Mouse (Mus musculus) liver, embryonic 14.5 days (tissue): Measurements from ENCODE around the gene Ccdc96. TPM values are rescaled to one million over a fixed set of nuclear protein-coding genes. Genes with fewer than 3 reads are reported as not detected.

Source experiments
- ATAC-seq: fragments of 200-750 bp; cut with Nextera tagmentation; 2 replicates; pipeline ENCODE4 v1.8.0; 2017; ENCODE audit warnings: moderate number of reproducible peaks, mild to moderate bottlenecking, moderate library complexity; ENCODE audit not compliant: insufficient read depth
- DNase-seq, 3 experiments: peaks; one replicate each; pipeline ENCODE4 v3.0.0-alpha.2; 2012 to 2013; ENCODE audit warnings: low read depth in 3 of 3, low spot score in 3 of 3
- H3K27ac ChIP-seq: fragments of 300-500 bp; sonication (generic); 2 replicates; pipeline ENCODE4 v1.5.1; 2014; ENCODE audit warnings: moderate library complexity, mild to moderate bottlenecking, control low read depth, inconsistent platforms
- H3K27me3 ChIP-seq: fragments of 300-500 bp; sonication (generic); 2 replicates; pipeline ENCODE4 v1.6.1; 2014; ENCODE audit warnings: mild to moderate bottlenecking, low read length, moderate library complexity; ENCODE audit not compliant: control insufficient read depth, insufficient read depth
- H3K36me3 ChIP-seq: fragments of 300-500 bp; sonication (generic); replicated peaks from 2 replicates; pipeline ENCODE4 v1.6.1; 2014; ENCODE audit warnings: low read depth; ENCODE audit not compliant: control insufficient read depth, insufficient read depth
- H3K4me1 ChIP-seq, 2 experiments: fragments of 200-500 bp in 1 of 2; fragments of 300-500 bp in 1 of 2; sonication (generic) in 1 of 2; replicated peaks; 2 replicates each; pipeline ENCODE4 v1.6.1; 2012 to 2014; ENCODE audit warnings: antibody characterized with exemption in 1 of 2, inconsistent platforms in 1 of 2, low read length in 1 of 2; ENCODE audit not compliant: control insufficient read depth in 2 of 2, insufficient read depth in 2 of 2
- H3K4me2 ChIP-seq: fragments of 300-500 bp; sonication (generic); 2 replicates; pipeline ENCODE4 v1.6.1; 2014; ENCODE audit warnings: low read depth, mild to moderate bottlenecking, control low read depth, moderate library complexity
- H3K4me3 ChIP-seq, 2 experiments: fragments of 200-500 bp in 1 of 2; fragments of 300-500 bp in 1 of 2; sonication (generic) in 1 of 2; 2 replicates each; pipeline ENCODE4 v1.5.1; 2012 to 2014; ENCODE audit warnings: low read depth in 2 of 2, low read length in 2 of 2, mild to moderate bottlenecking in 2 of 2, control low read depth in 1 of 2, inconsistent platforms in 1 of 2, moderate library complexity in 1 of 2; ENCODE audit not compliant: insufficient read depth in 1 of 2
- H3K9ac ChIP-seq: fragments of 300-500 bp; sonication (generic); replicated peaks from 2 replicates; pipeline ENCODE4 v1.6.1; 2014; ENCODE audit warnings: mild to moderate bottlenecking, control low read depth, moderate library complexity
- H3K9me3 ChIP-seq: fragments of 300-500 bp; sonication (generic); 2 replicates; pipeline ENCODE4 v1.6.1; 2016; ENCODE audit warnings: low read length, mixed read lengths; ENCODE audit not compliant: control insufficient read depth
- CTCF ChIP-seq: IDR thresholded peaks from 2 replicates; pipeline ENCODE4 v1.5.1; 2016; ENCODE audit warnings: antibody characterized with exemption, low read depth, control low read depth
- EP300 ChIP-seq: IDR thresholded peaks from 2 replicates; pipeline ENCODE4 v1.6.1; 2016; ENCODE audit warnings: antibody characterized with exemption, low read depth
- WGBS: fragments of 180-500 bp; shearing (Covaris S2); extraction: QIAGEN DNeasy Blood & Tissue Kit; methylation state at CpG from one replicate; pipeline ENCODE4 v1.1.7; 2014; ENCODE audit not compliant: insufficient replicate concordance; 5-methylcytosine and 5-hydroxymethylcytosine counted together
- polyA plus RNA-seq, 2 experiments: library from polyadenylated mRNA; depleted of rRNA in 1 of 2; stranded (reverse) in 1 of 2; unstranded in 1 of 2; fragments of >200 nt; fragmentation: Nextera tagmentation in 1 of 2; extraction: Ambion mirVana in 1 of 2; gene quantifications; 2 replicates each; pipeline versions ENCODE4 v1.2.1 to v1.2.3; 2012 to 2014

Ccdc96 gene
- polyA plus RNA-seq, 2 experiments = 0.11 to 0.18 TPM

- Histone ChIP-seq H3K9ac (no peak overlapping the region), H3K4me3 (no peak overlapping the region), H3K4me1 (0 out of 4 replicates have a peak, but pooled peaks cover 0 to under 1% of the 10 kb centered on the region in 2 experiments), H3K9me3 (no peaks in the 10 kb centered on the region), H3K27ac (no peak overlapping the region), H3K27me3 (peaks cover 5% of the 10 kb centered on the region), H3K36me3 (no peaks in the 10 kb centered on the region), H3K4me2 (no peak overlapping the region)
- WGBS = 19% methylated on average over 9 of the region's 9 CpGs
- no peak for ATAC-seq
- TF ChIP-seq EP300 = no peak
- TF ChIP-seq CTCF = no peak
- no peak for DNase-seq
These were observed 38.1 kb upstream of the Ccdc96 start for GRCm38 (mm10) chr5:36446166-36446890.

GRCm38 (mm10) chr5:36447872-36448271 lies 36.5 kb upstream of the Ccdc96 start:
- DNase-seq (no peak), ATAC-seq (no peak)
- 75% methylated on average over 12 of the region's 12 CpGs for WGBS
- Histone ChIP-seq H3K9me3 (no peaks in the 10 kb centered on the region), H3K27me3 (peaks cover 5% of the 10 kb centered on the region), H3K36me3 (no peaks in the 10 kb centered on the region), H3K4me2 (no peak overlapping the region), H3K27ac (no peak overlapping the region), H3K4me3 (no peak overlapping the region), H3K4me1 (0 out of 4 replicates have a peak, but pooled peaks cover 0 to 2% of the 10 kb centered on the region in 2 experiments), H3K9ac (no peak overlapping the region)
- TF ChIP-seq CTCF (no peak), EP300 (no peak)

GRCm38 (mm10) chr5:36449710-36450358 lies 34.6 kb upstream of the Ccdc96 start:
- H3K27ac ChIP-seq = no peak overlapping the region
- no peaks in the 10 kb centered on the region for H3K9me3 ChIP-seq
- H3K27me3 ChIP-seq = peaks cover 5% of the 10 kb centered on the region
- no peak overlapping the region for H3K4me2 ChIP-seq
- WGBS = 51% methylated on average over 6 of the region's 6 CpGs
- TF ChIP-seq CTCF (no peak), EP300 (no peak)
- H3K4me3 ChIP-seq = no peak overlapping the region
- no peaks in the 10 kb centered on the region for H3K36me3 ChIP-seq
- no peak for ATAC-seq
- no peak overlapping the region for H3K9ac ChIP-seq
- no peak for DNase-seq
- 0 out of 4 replicates have a peak, but pooled peaks cover 0 to 2% of the 10 kb centered on the region in 2 experiments for H3K4me1 ChIP-seq

GRCm38 (mm10) chr5:36451119-36451518 lies 33.3 kb upstream of the Ccdc96 start:
- H3K27me3 ChIP-seq = no peaks in the 10 kb centered on the region
- no peak for DNase-seq
- no peak for ATAC-seq

GRCm38 (mm10) chr5:36451872-36452389 lies 32.5 kb upstream of the Ccdc96 start:
- Histone ChIP-seq H3K4me1 (0 out of 4 replicates have a peak, but pooled peaks cover 0 to 2% of the 10 kb centered on the region in 2 experiments), H3K27ac (no peak overlapping the region), H3K9me3 (no peaks in the 10 kb centered on the region), H3K27me3 (no peaks in the 10 kb centered on the region), H3K4me3 (no peak overlapping the region), H3K9ac (no peak overlapping the region), H3K36me3 (no peaks in the 10 kb centered on the region), H3K4me2 (no peak overlapping the region)
- 57% methylated on average over 10 of the region's 10 CpGs for WGBS
- DNase-seq (no peak), ATAC-seq (no peak)
- TF ChIP-seq CTCF = no peak
- TF ChIP-seq EP300 = no peak

More at GRCm38 (mm10) chr5:36451119-36451518, 33.3 kb upstream of the Ccdc96 start:
- 20% methylated on average over 7 of the region's 10 CpGs for WGBS
- Histone ChIP-seq H3K27ac (no peak overlapping the region), H3K9ac (no peak overlapping the region), H3K4me3 (no peak overlapping the region), H3K9me3 (no peaks in the 10 kb centered on the region), H3K36me3 (no peaks in the 10 kb centered on the region), H3K4me1 (0 out of 4 replicates have a peak, but pooled peaks cover 0 to 2% of the 10 kb centered on the region in 2 experiments), H3K4me2 (no peak overlapping the region)
- TF ChIP-seq CTCF (no peak), EP300 (no peak)
